Comparison of ENCODE assay signal across 25 mouse cellular contexts in the genomic region with DNA sequence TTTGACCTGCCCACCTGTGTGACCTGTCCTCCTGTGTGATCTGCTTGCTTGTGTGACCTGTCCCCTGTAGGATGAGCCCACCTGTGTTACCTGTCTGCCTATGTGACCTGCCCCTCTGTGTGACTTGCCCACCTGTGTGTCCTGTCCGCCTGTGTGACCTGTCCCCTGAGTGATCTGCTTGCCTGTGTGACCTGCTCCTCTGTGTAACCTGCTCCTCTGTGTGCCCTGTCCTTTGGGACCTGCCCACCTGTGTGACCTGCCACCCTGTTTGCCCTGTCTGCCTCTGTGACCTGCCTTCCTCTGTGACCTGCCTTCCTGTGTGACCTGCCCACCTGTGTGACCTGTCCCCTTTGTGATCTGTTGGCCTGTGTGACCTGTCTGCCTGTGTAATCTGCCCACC.
DNase-seq lines count a peak whose midpoint lies in the region; ATAC-seq and TF ChIP-seq lines count a peak whose summit lies in the region.
"Had no signal": no experiment of that assay in that cellular context is flagged by ENCODE, and none has a peak within 500 bp of the region (broad histone marks: within the 10 kb centered on the region; RNA-seq: fewer than 3 reads in every experiment).

No protein-coding gene starts in this region.

- no peak overlapping the region for H3K4me3 ChIP-seq in limb, embryonic 11.5 days (ENCODE audit: low read depth, low read length)
- no peak overlapping the region for H3K4me3 ChIP-seq in limb, embryonic 10.5 days
- H3K4me3 ChIP-seq in stomach, embryonic 14.5 days (ENCODE audit: low read depth, low read length) = no peak overlapping the region
- no peak overlapping the region for H3K4me3 ChIP-seq in stomach, postnatal 0 days (ENCODE audit: low read depth, low read length)
- no peak overlapping the region for H3K4me3 ChIP-seq in myocyte
- H3K4me3 ChIP-seq: heart, embryonic 15.5 days; hindbrain, embryonic 10.5 days; hindbrain, embryonic 13.5 days had no signal

- ATAC-seq in limb, embryonic 11.5 days (ENCODE audit: insufficient number of reproducible peaks, low FRiP score, low TSS enrichment, low read depth) = peak; percentile 9; the same call in 1 of the 2 replicates
- ATAC-seq in stomach, embryonic 14.5 days (ENCODE audit: insufficient number of reproducible peaks, insufficient read depth, low FRiP score, low read depth) = peak; percentile 18; the same call in 1 of the 2 replicates
- no peak for ATAC-seq in stomach, postnatal 0 days (ENCODE audit: low FRiP score, low TSS enrichment)
- no peak for ATAC-seq in frontal cortex, adult (ENCODE audit: low TSS enrichment)
- ATAC-seq: activated CD4-positive, CD25-positive, alpha-beta regulatory T cell, adult 4 months; CD4-positive, CD25-positive, alpha-beta regulatory T cell, adult 4 months; forebrain, embryonic 14.5 days; forebrain, postnatal 0 days; hindbrain, embryonic 16.5 days had no signal

- 87% methylated on average over 1 of the region's 1 CpGs for WGBS in limb, embryonic 11.5 days
- WGBS in limb, embryonic 10.5 days = 89% methylated on average over 1 of the region's 1 CpGs
- 95% methylated on average over 1 of the region's 1 CpGs for WGBS in stomach, embryonic 14.5 days
- 88% methylated on average over 1 of the region's 1 CpGs for WGBS in stomach, postnatal 0 days

- no peaks in the 10 kb centered on the region for H3K36me3 ChIP-seq in limb, embryonic 11.5 days (ENCODE audit: control insufficient read depth, insufficient read depth, low read length)
- H3K36me3 ChIP-seq in limb, embryonic 10.5 days = no peaks in the 10 kb centered on the region
- no peaks in the 10 kb centered on the region for H3K36me3 ChIP-seq in stomach, embryonic 14.5 days (ENCODE audit: control insufficient read depth, insufficient read depth, low read length)
- no peaks in the 10 kb centered on the region for H3K36me3 ChIP-seq in stomach, postnatal 0 days (ENCODE audit: control insufficient read depth, insufficient read depth, low read length)
- no peaks in the 10 kb centered on the region for H3K36me3 ChIP-seq in myocyte (ENCODE audit: control insufficient read depth, insufficient read depth)
- H3K36me3 ChIP-seq: heart, embryonic 15.5 days; hindbrain, embryonic 10.5 days; hindbrain, embryonic 13.5 days had no signal

- no peaks in the 10 kb centered on the region for H3K4me1 ChIP-seq in limb, embryonic 11.5 days (ENCODE audit: control insufficient read depth, insufficient read depth, low read length)
- peaks cover 6% of the 10 kb centered on the region; the same call in 1 of the 2 replicates for H3K4me1 ChIP-seq in limb, embryonic 10.5 days
- H3K4me1 ChIP-seq in stomach, embryonic 14.5 days (ENCODE audit: control insufficient read depth, insufficient read depth, low read length) = no peaks in the 10 kb centered on the region
- no peaks in the 10 kb centered on the region for H3K4me1 ChIP-seq in stomach, postnatal 0 days (replicated peaks; ENCODE audit: control insufficient read depth, insufficient read depth)
- H3K4me1 ChIP-seq: heart, embryonic 15.5 days; hindbrain, embryonic 10.5 days had no signal

- no peak overlapping the region for H3K27ac ChIP-seq in limb, embryonic 11.5 days (replicated peaks; ENCODE audit: low read depth, low read length)
- H3K27ac ChIP-seq in limb, embryonic 10.5 days = no peak overlapping the region
- H3K27ac ChIP-seq in stomach, embryonic 14.5 days (ENCODE audit: low read length) = no peak overlapping the region
- no peak overlapping the region for H3K27ac ChIP-seq in stomach, postnatal 0 days (replicated peaks)
- H3K27ac ChIP-seq: heart, embryonic 15.5 days; hindbrain, embryonic 10.5 days; hindbrain, embryonic 13.5 days had no signal

- no peak for DNase-seq in limb, embryonic 11.5 days (ENCODE audit: low spot score)
- DNase-seq in limb, embryonic 10.5 days (ENCODE audit: low spot score) = no peak
- DNase-seq in stomach, postnatal 0 days (ENCODE audit: low spot score) = no peak
- DNase-seq: adrenal gland, adult 8-10 months; adrenal gland, postnatal 25 days; cerebellum, adult 11-12 months; cerebellum, adult 8-10 months; cerebellum, postnatal 10 days; cerebellum, postnatal 36 days; embryo, embryonic 11 days; forebrain, postnatal 0 days; gastrocnemius, postnatal 25 days; heart, postnatal 10 days; heart, postnatal 36 days had no signal

- no peak for TF ChIP-seq EP300 in stomach, postnatal 0 days (optimal IDR thresholded peaks at IDR 0.05)

- H3ac ChIP-seq in myocyte (ENCODE audit: control insufficient read depth, insufficient read length) = peak overlapping the region; percentile 9

- TF ChIP-seq POLR2A in myocyte (IDR thresholded peaks at IDR 0.05; ENCODE audit: insufficient read length, low read depth) = no peak

- no peak overlapping the region for H3K9ac ChIP-seq in limb, embryonic 11.5 days (ENCODE audit: low read length)
- no peak overlapping the region for H3K9ac ChIP-seq in stomach, embryonic 14.5 days (replicated peaks; ENCODE audit: low read depth, low read length)
- H3K9ac ChIP-seq in stomach, postnatal 0 days (ENCODE audit: low read length) = no peak overlapping the region
- H3K9ac ChIP-seq: forebrain, postnatal 0 days; heart, embryonic 15.5 days; hindbrain, embryonic 13.5 days had no signal

- no peak for TF ChIP-seq CTCF in stomach, postnatal 0 days (IDR thresholded peaks at IDR 0.05; ENCODE audit: low read depth)

- H3K4me2 ChIP-seq in limb, embryonic 11.5 days (ENCODE audit: low read depth, severe bottlenecking) = no peak overlapping the region
- H3K4me2 ChIP-seq in stomach, embryonic 14.5 days (replicated peaks; ENCODE audit: low read depth, low read length) = no peak overlapping the region
- H3K4me2 ChIP-seq in stomach, postnatal 0 days (replicated peaks; ENCODE audit: low read depth) = no peak overlapping the region
- H3K4me2 ChIP-seq in myocyte (ENCODE audit: low read depth) = no peak overlapping the region
- H3K4me2 ChIP-seq: heart, embryonic 11.5 days; heart, embryonic 15.5 days; hindbrain, embryonic 13.5 days had no signal

- no peaks in the 10 kb centered on the region for H3K79me2 ChIP-seq in myocyte (ENCODE audit: control insufficient read depth, insufficient read depth)

- no peaks in the 10 kb centered on the region for H3K9me3 ChIP-seq in limb, embryonic 11.5 days (ENCODE audit: control insufficient read depth, low read length)
- no peaks in the 10 kb centered on the region for H3K9me3 ChIP-seq in limb, embryonic 10.5 days (replicated peaks)
- H3K9me3 ChIP-seq in stomach, embryonic 14.5 days (ENCODE audit: control insufficient read depth, low read depth, low read length) = no peaks in the 10 kb centered on the region
- H3K9me3 ChIP-seq in stomach, postnatal 0 days (ENCODE audit: control insufficient read depth, low read length) = no peaks in the 10 kb centered on the region
- H3K9me3 ChIP-seq: heart, embryonic 15.5 days; hindbrain, embryonic 10.5 days; hindbrain, embryonic 13.5 days had no signal

- H3K27me3 ChIP-seq in limb, embryonic 11.5 days (ENCODE audit: control insufficient read depth, insufficient read depth, low read length) = no peaks in the 10 kb centered on the region
- H3K27me3 ChIP-seq in limb, embryonic 10.5 days (ENCODE audit: low read depth, poor library complexity, severe bottlenecking) = no peaks in the 10 kb centered on the region
- no peaks in the 10 kb centered on the region for H3K27me3 ChIP-seq in stomach, embryonic 14.5 days (ENCODE audit: control insufficient read depth, insufficient read depth, low read length)
- no peaks in the 10 kb centered on the region for H3K27me3 ChIP-seq in stomach, postnatal 0 days (ENCODE audit: control insufficient read depth, insufficient read depth, low read length)
- no peaks in the 10 kb centered on the region for H3K27me3 ChIP-seq in myocyte (ENCODE audit: control insufficient read depth, insufficient read depth, insufficient read length)
- H3K27me3 ChIP-seq: heart, embryonic 15.5 days; hindbrain, embryonic 13.5 days had no signal

TF ChIP-seq in myocyte, 11 proteins besides CTCF, POLR2A, EP300 and RAD21:
- no peak for TF ChIP-seq USF1 (IDR thresholded peaks at IDR 0.05; ENCODE audit: low read depth)
- no peak for TF ChIP-seq SRF (IDR thresholded peaks at IDR 0.05; ENCODE audit: control insufficient read depth, insufficient read length, low read depth)
- TF ChIP-seq POLR2AphosphoS2 (IDR thresholded peaks at IDR 0.05; ENCODE audit: insufficient read length, low read depth) = no peak
- TF ChIP-seq MYOG (IDR thresholded peaks at IDR 0.05; ENCODE audit: control insufficient read depth in 1 of 3, insufficient read depth in 1 of 3, insufficient read length in 2 of 3, low read depth in 2 of 3) = no peak
- no peak for TF ChIP-seq REST (IDR thresholded peaks at IDR 0.05; ENCODE audit: insufficient read depth, insufficient read length)
- TF ChIP-seq MAX (IDR thresholded peaks at IDR 0.05; ENCODE audit: low read depth) = no peak
- TF ChIP-seq CEBPB (IDR thresholded peaks at IDR 0.05; ENCODE audit: insufficient read depth, poor library complexity, severe bottlenecking) = no peak
- TF ChIP-seq MYOD1 (IDR thresholded peaks at IDR 0.05; ENCODE audit: control insufficient read depth in 1 of 3, insufficient read length in 2 of 3, low read depth in 2 of 3) = no peak
- TF ChIP-seq TCF3 (IDR thresholded peaks at IDR 0.05; ENCODE audit: insufficient read length, low read depth) = no peak
- TF ChIP-seq E2F4 (IDR thresholded peaks at IDR 0.05; ENCODE audit: insufficient read depth) = no peak
- no peak for TF ChIP-seq TCF12 (IDR thresholded peaks at IDR 0.05; ENCODE audit: insufficient read depth, poor library complexity, severe bottlenecking)

Comparison
In these comparisons a context has a peak if more than half of its experiments do, and no peak if none do; other contexts are left out.
1. ATAC-seq: peak in limb, embryonic 11.5 days (single experiment) and stomach, embryonic 14.5 days (single experiment); none in stomach, postnatal 0 days (single experiment) and frontal cortex, adult (single experiment).